Comparison of ENCODE assay signal across 11 mouse cellular contexts in genomic region chrY:90741452-90742260, GRCm38 (mm10). TPM values are rescaled to one million over a fixed set of nuclear protein-coding genes. Genes with fewer than 3 reads are reported as not detected.
DNase-seq lines count a peak whose midpoint lies in the region; ATAC-seq and TF ChIP-seq lines count a peak whose summit lies in the region.
"Not testable (repeated sequence)": the region's sequence is repeated elsewhere in the genome, so short reads cannot be mapped to it uniquely, and the experiment has no call there.
"Had no signal": no experiment of that assay in that cellular context is flagged by ENCODE, and none has a peak within 500 bp of the region (broad histone marks: within the 10 kb centered on the region; RNA-seq: fewer than 3 reads in every experiment).

No protein-coding gene starts in this region.

- not testable (repeated sequence) for H3K27me3 ChIP-seq in embryonic facial prominence, embryonic 10.5 days (replicated peaks; ENCODE audit: low read depth, poor library complexity, severe bottlenecking); heart, adult 2 months (ENCODE audit: control insufficient read depth, insufficient read depth, low read length); limb, embryonic 13.5 days; midbrain, embryonic 15.5 days (replicated peaks)

- H3K9me3 ChIP-seq in embryonic facial prominence, embryonic 10.5 days, result peaks cover 65% of the 10 kb centered on the region
- H3K9me3 ChIP-seq in limb, embryonic 13.5 days, result peaks cover 56% of the 10 kb centered on the region
- H3K9me3 ChIP-seq in midbrain, embryonic 15.5 days, result peaks cover 40% of the 10 kb centered on the region

- H3K79me2 ChIP-seq in heart, adult 2 months (replicated peaks; ENCODE audit: control insufficient read depth, insufficient read depth, low read length), result not testable (repeated sequence)

- not testable (repeated sequence) for TF ChIP-seq EP300 in heart, adult 2 months (IDR thresholded peaks at IDR 0.05; ENCODE audit: insufficient read depth, low read depth, low read length)

- peak; percentile 21 for ATAC-seq in limb, embryonic 13.5 days (ENCODE audit: low FRiP score, low read depth)
- peak; percentile 48 for ATAC-seq in midbrain, embryonic 15.5 days (replicated peaks)

- H3K36me3 ChIP-seq in embryonic facial prominence, embryonic 10.5 days (replicated peaks), result peaks cover 61% of the 10 kb centered on the region
- H3K36me3 ChIP-seq in heart, adult 2 months (ENCODE audit: control insufficient read depth, insufficient read depth, low read length), result not testable (repeated sequence)
- H3K36me3 ChIP-seq in limb, embryonic 13.5 days, result peaks cover 54% of the 10 kb centered on the region
- H3K36me3 ChIP-seq in midbrain, embryonic 15.5 days (replicated peaks), result peaks cover 14% of the 10 kb centered on the region

- H3K4me1 ChIP-seq in embryonic facial prominence, embryonic 10.5 days; heart, adult 2 months (ENCODE audit: control insufficient read depth, insufficient read depth, low read length); limb, embryonic 13.5 days; midbrain, embryonic 15.5 days: not testable (repeated sequence)

- H3K4me3 ChIP-seq in embryonic facial prominence, embryonic 10.5 days; heart, adult 2 months; limb, embryonic 13.5 days; midbrain, embryonic 15.5 days: not testable (repeated sequence)

- peak; percentile 66 for DNase-seq in 3134 (ENCODE audit: extremely low read depth, insufficient read length, low spot score)
- DNase-seq in adrenal gland, adult 2 months, result peak; percentile 56
- DNase-seq in embryonic facial prominence, embryonic 10.5 days (ENCODE audit: low spot score), result peak; percentile 81
- DNase-seq in heart, adult 2 months, result peak; percentile 33 to 56
- DNase-seq in kidney, adult 18-20 months, result peak; percentile 25
- DNase-seq in spleen, postnatal 4 days (ENCODE audit: low spot score in 2 of 2), result peak; percentile 47 to 79

- intact Hi-C loops in heart, adult 2 months (cut with DNase I), result not testable (repeated sequence)

- H3K9ac ChIP-seq in heart, adult 2 months (ENCODE audit: low read depth, low read length); limb, embryonic 13.5 days; midbrain, embryonic 15.5 days: not testable (repeated sequence)

- H3K27ac ChIP-seq in embryonic facial prominence, embryonic 10.5 days (replicated peaks); heart, adult 2 months; limb, embryonic 13.5 days; midbrain, embryonic 15.5 days: not testable (repeated sequence)

- TF ChIP-seq POLR2A in heart, adult 2 months (IDR thresholded peaks at IDR 0.05; ENCODE audit: insufficient read depth, low read depth, low read length), result not testable (repeated sequence)

- not testable (repeated sequence) for TF ChIP-seq CTCF in heart, adult 2 months (IDR thresholded peaks at IDR 0.05)

- not testable (repeated sequence) for H3K4me2 ChIP-seq in limb, embryonic 13.5 days (replicated peaks); midbrain, embryonic 15.5 days

- WGBS in embryonic facial prominence, embryonic 10.5 days, result 81% methylated on average over 42 of the region's 43 CpGs
- 84% methylated on average over 42 of the region's 43 CpGs for WGBS in heart, adult 2 months
- WGBS in limb, embryonic 13.5 days, result 85% methylated on average over 42 of the region's 43 CpGs
- WGBS in midbrain, embryonic 15.5 days, result 81% methylated on average over 42 of the region's 43 CpGs

RNA-seq across cellular contexts. Expression of gene Gm21860, which starts 13.0 kb away (rescaled TPM):
- total RNA-seq in adrenal gland, adult 2 months (2021), result not detected
- polyA plus RNA-seq in adrenal gland, adult 2 months (2012; rRNA removed), result not detected in 2 replicates
- not detected in 2 replicates for polyA plus RNA-seq in embryonic facial prominence, embryonic 10.5 days (2016; fragmentation: Nextera tagmentation; extraction: Ambion mirVana)
- not detected for total RNA-seq in heart, adult 2 months (2021)
- polyA plus RNA-seq in heart, adult 2 months (2012; rRNA removed), result not detected in 2 replicates
- not detected in 2 replicates for polyA plus RNA-seq in limb, embryonic 13.5 days (2015; fragmentation: Nextera tagmentation; extraction: Ambion mirVana)
- polyA plus RNA-seq in midbrain, embryonic 15.5 days (2015; fragmentation: Nextera tagmentation; extraction: Ambion mirVana), result not detected in 2 replicates
- total RNA-seq: layer of hippocampus, postnatal 14 days had no signal
- polyA plus RNA-seq: CD4-positive, CD25-positive, alpha-beta regulatory T cell, adult 4 months; erythroblast, embryonic 14.5 days had no signal

RNA-seq across cellular contexts. Expression of gene Gm47283, which starts 42.9 kb away (rescaled TPM):
- total RNA-seq in adrenal gland, adult 2 months (2021), result not detected
- not detected in 2 replicates for polyA plus RNA-seq in adrenal gland, adult 2 months (2012; rRNA removed)
- not detected in 2 replicates for polyA plus RNA-seq in embryonic facial prominence, embryonic 10.5 days (2016; fragmentation: Nextera tagmentation; extraction: Ambion mirVana)
- total RNA-seq in heart, adult 2 months (2021), result not detected
- polyA plus RNA-seq in heart, adult 2 months (2012; rRNA removed), result not detected in 2 replicates
- not detected in 2 replicates for polyA plus RNA-seq in limb, embryonic 13.5 days (2015; fragmentation: Nextera tagmentation; extraction: Ambion mirVana)
- not detected in 2 replicates for polyA plus RNA-seq in midbrain, embryonic 15.5 days (2015; fragmentation: Nextera tagmentation; extraction: Ambion mirVana)
- total RNA-seq: layer of hippocampus, postnatal 14 days had no signal
- polyA plus RNA-seq: CD4-positive, CD25-positive, alpha-beta regulatory T cell, adult 4 months; erythroblast, embryonic 14.5 days had no signal

Comparison
In these comparisons a context has a peak if more than half of its experiments do, and no peak if none do; other contexts are left out.
1. DNase-seq: peak in every context shown above with its lines; median percentile 81 in embryonic facial prominence, embryonic 10.5 days; 66 in 3134; 63 in spleen, postnatal 4 days; 56 in adrenal gland, adult 2 months; 44 in heart, adult 2 months; 25 in kidney, adult 18-20 months.